Mouse (Mus musculus): ENCODE measurements at regions not wholly inside any gene's neighbourhood (a gene's known extent, or its start where the extent isn't known, plus 50 kb on each side); places are given as distances from the start of the nearest gene placed in this dataset.

- Histone ChIP-seq H3ac (ENCODE audit: control insufficient read depth, insufficient read length, low read depth) (no peak overlapping the region), H3K27me3 (ENCODE audit: control insufficient read depth, insufficient read depth, insufficient read length) (no peaks in the 10 kb centered on the region), H3K36me3 (ENCODE audit: control insufficient read depth, insufficient read depth) (no peaks in the 10 kb centered on the region), H3K4me3 (ENCODE audit: insufficient read depth, poor library complexity, severe bottlenecking) (no peak overlapping the region), H3K79me3 (ENCODE audit: low read depth) (no peaks in the 10 kb centered on the region), H3K79me2 (ENCODE audit: control insufficient read depth, insufficient read depth) (no peaks in the 10 kb centered on the region)
- TF ChIP-seq FOSL1 (IDR thresholded peaks at IDR 0.05; ENCODE audit: insufficient read depth, low read length, poor library complexity, severe bottlenecking) = no peak
- TF ChIP-seq MYOD1 (IDR thresholded peaks at IDR 0.05; ENCODE audit: control insufficient read depth, insufficient read length, low read depth) = no peak
- TF ChIP-seq USF1 (IDR thresholded peaks at IDR 0.05; ENCODE audit: low read depth) = no peak
- no peak for TF ChIP-seq MAX (IDR thresholded peaks at IDR 0.05)
- TF ChIP-seq CTCF (IDR thresholded peaks at IDR 0.05; ENCODE audit: control insufficient read depth, insufficient read depth, insufficient read length) = no peak
- no peak for TF ChIP-seq MYOG (IDR thresholded peaks at IDR 0.05; ENCODE audit: control insufficient read depth, extremely low read depth, insufficient read length)
- no peak for TF ChIP-seq CEBPB (IDR thresholded peaks at IDR 0.05; ENCODE audit: low read depth)
Measured at GRCm38 (mm10) chr1:76010212-76010800, 464.2 kb downstream of the Slc4a3 start.

DNA sequence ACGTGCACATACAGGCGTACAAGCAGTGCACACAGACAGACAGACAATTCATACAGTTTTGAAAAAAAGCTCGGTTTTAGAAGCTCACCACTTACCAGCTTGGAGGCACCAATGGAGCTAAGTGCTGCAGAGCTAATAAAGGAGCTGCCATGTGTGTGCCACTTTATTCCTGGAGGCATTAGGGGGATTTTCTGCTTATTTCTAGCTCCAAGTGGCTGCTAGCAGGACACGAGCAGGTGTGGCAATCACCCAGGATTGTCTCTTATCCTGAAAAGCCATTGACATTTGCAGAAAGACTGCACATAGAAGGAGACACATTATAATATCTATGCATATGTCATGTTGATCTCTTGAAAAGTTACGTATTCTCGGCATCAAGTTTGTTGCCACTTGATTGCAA lies 472.5 kb downstream of the Slc4a3 start:
- no peaks in the 10 kb centered on the region for H3K79me3 ChIP-seq (ENCODE audit: low read depth)
- no peaks in the 10 kb centered on the region for H3K36me3 ChIP-seq (ENCODE audit: control insufficient read depth, insufficient read depth)
- H3K4me3 ChIP-seq (ENCODE audit: insufficient read depth, poor library complexity, severe bottlenecking) = no peak overlapping the region
- TF ChIP-seq MYOG (IDR thresholded peaks at IDR 0.05; ENCODE audit: control insufficient read depth, extremely low read depth, insufficient read length) (no peak), USF1 (IDR thresholded peaks at IDR 0.05; ENCODE audit: low read depth) (no peak), FOSL1 (IDR thresholded peaks at IDR 0.05; ENCODE audit: insufficient read depth, low read length, poor library complexity, severe bottlenecking) (no peak), CEBPB (IDR thresholded peaks at IDR 0.05; ENCODE audit: low read depth) (no peak), MYOD1 (IDR thresholded peaks at IDR 0.05; ENCODE audit: control insufficient read depth, insufficient read length, low read depth) (no peak), MAX (IDR thresholded peaks at IDR 0.05) (no peak), CTCF (IDR thresholded peaks at IDR 0.05; ENCODE audit: control insufficient read depth, insufficient read depth, insufficient read length) (no peak)
- no peak overlapping the region for H3ac ChIP-seq (ENCODE audit: control insufficient read depth, insufficient read length, low read depth)
- no peaks in the 10 kb centered on the region for H3K27me3 ChIP-seq (ENCODE audit: control insufficient read depth, insufficient read depth, insufficient read length)
- no peaks in the 10 kb centered on the region for H3K79me2 ChIP-seq (ENCODE audit: control insufficient read depth, insufficient read depth)

DNA sequence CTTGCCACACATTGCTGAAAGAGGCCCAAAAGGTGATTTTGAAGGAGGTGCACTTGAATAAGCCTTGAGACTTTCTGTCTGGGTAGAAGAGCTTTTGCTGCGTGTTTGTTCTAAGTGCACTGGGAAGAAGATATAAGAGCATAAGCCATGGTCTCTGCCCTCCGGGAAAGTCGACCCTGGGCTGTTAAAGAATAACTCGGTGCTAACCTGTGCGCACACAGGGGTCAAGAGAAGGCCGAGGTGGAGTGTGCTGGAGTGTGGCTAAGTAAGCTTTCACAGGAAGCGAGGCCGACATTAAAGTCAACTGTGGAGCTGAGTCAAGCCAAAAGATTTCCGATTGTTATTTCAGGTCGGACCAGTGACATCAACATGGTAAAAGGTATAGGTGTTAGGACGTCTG lies 473.0 kb downstream of the Slc4a3 start:
- no peaks in the 10 kb centered on the region for H3K79me3 ChIP-seq (ENCODE audit: low read depth)
- H3K36me3 ChIP-seq (ENCODE audit: control insufficient read depth, insufficient read depth) = no peaks in the 10 kb centered on the region
- H3K79me2 ChIP-seq (ENCODE audit: control insufficient read depth, insufficient read depth) = no peaks in the 10 kb centered on the region
- TF ChIP-seq MAX (IDR thresholded peaks at IDR 0.05) = no peak
- no peak overlapping the region for H3K4me3 ChIP-seq (ENCODE audit: insufficient read depth, poor library complexity, severe bottlenecking)
- H3ac ChIP-seq (ENCODE audit: control insufficient read depth, insufficient read length, low read depth) = no peak overlapping the region
- H3K27me3 ChIP-seq (ENCODE audit: control insufficient read depth, insufficient read depth, insufficient read length) = no peaks in the 10 kb centered on the region

DNA sequence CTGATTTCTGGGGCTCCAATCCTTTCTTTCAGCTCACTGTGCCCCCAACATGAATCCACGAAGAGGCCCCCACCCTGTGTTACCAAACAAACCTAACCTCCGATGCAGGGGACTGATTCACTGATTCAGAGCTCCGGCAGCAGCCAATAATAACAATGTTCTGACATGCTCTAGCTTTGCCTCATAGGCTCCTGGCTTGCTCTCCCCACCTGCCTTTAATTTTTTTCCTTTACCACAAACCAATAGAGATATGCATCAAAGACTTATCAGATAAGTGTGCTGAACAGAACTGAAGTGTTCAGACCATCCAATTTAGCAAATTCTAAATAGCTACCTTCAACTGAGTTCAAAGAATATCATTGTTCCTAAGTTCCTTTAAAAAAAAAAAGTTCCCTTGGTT lies 478.6 kb downstream of the Slc4a3 start:
- no peaks in the 10 kb centered on the region for H3K36me3 ChIP-seq (ENCODE audit: control insufficient read depth, insufficient read depth)
- no peak for TF ChIP-seq USF1 (IDR thresholded peaks at IDR 0.05; ENCODE audit: low read depth)
- TF ChIP-seq CEBPB (IDR thresholded peaks at IDR 0.05; ENCODE audit: low read depth) = no peak
- no peak for TF ChIP-seq MYOG (IDR thresholded peaks at IDR 0.05; ENCODE audit: control insufficient read depth, extremely low read depth, insufficient read length)
- no peak for TF ChIP-seq MAX (IDR thresholded peaks at IDR 0.05)
- no peak for TF ChIP-seq MYOD1 (IDR thresholded peaks at IDR 0.05; ENCODE audit: control insufficient read depth, insufficient read length, low read depth)
- TF ChIP-seq CTCF (IDR thresholded peaks at IDR 0.05; ENCODE audit: control insufficient read depth, insufficient read depth, insufficient read length) = no peak
- TF ChIP-seq FOSL1 (IDR thresholded peaks at IDR 0.05; ENCODE audit: insufficient read depth, low read length, poor library complexity, severe bottlenecking) = no peak

DNA sequence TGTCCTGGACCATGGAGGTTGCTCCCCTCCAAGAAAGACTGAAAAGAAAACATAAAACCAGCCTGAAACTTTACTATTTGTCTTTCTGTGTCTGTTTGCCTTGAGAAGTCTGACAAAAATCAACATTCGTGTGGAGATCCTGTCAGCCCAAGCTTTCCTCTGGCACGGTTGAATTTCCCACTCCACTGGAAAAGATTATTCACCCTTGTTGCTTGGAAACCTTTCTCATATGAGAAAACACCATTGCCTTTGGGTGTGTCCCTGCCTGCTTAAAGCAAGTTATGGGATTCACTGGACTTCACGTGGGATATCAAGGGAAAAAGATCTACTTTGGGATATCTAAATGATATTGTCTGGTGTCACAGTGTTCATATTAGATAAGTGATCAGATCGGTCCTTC lies 479.3 kb downstream of the Slc4a3 start:
- Histone ChIP-seq H3K4me3 (ENCODE audit: insufficient read depth, poor library complexity, severe bottlenecking) (no peak overlapping the region), H3K27me3 (ENCODE audit: control insufficient read depth, insufficient read depth, insufficient read length) (no peaks in the 10 kb centered on the region), H3K36me3 (ENCODE audit: control insufficient read depth, insufficient read depth) (no peaks in the 10 kb centered on the region), H3ac (ENCODE audit: control insufficient read depth, insufficient read length, low read depth) (no peak overlapping the region), H3K79me2 (ENCODE audit: control insufficient read depth, insufficient read depth) (no peaks in the 10 kb centered on the region), H3K79me3 (ENCODE audit: low read depth) (no peaks in the 10 kb centered on the region)
- no peak for TF ChIP-seq MAX (IDR thresholded peaks at IDR 0.05)
- TF ChIP-seq FOSL1 (IDR thresholded peaks at IDR 0.05; ENCODE audit: insufficient read depth, low read length, poor library complexity, severe bottlenecking) = no peak
- TF ChIP-seq CTCF (IDR thresholded peaks at IDR 0.05; ENCODE audit: control insufficient read depth, insufficient read depth, insufficient read length) = no peak
- TF ChIP-seq MYOG (IDR thresholded peaks at IDR 0.05; ENCODE audit: control insufficient read depth, extremely low read depth, insufficient read length) = no peak
- no peak for TF ChIP-seq CEBPB (IDR thresholded peaks at IDR 0.05; ENCODE audit: low read depth)
- TF ChIP-seq MYOD1 (IDR thresholded peaks at IDR 0.05; ENCODE audit: control insufficient read depth, insufficient read length, low read depth) = no peak
- TF ChIP-seq USF1 (IDR thresholded peaks at IDR 0.05; ENCODE audit: low read depth) = no peak

More for the DNA sequence above, 478.6 kb downstream of the Slc4a3 start:
- Histone ChIP-seq H3K79me3 (ENCODE audit: low read depth) (no peaks in the 10 kb centered on the region), H3K27me3 (ENCODE audit: control insufficient read depth, insufficient read depth, insufficient read length) (no peaks in the 10 kb centered on the region), H3K79me2 (ENCODE audit: control insufficient read depth, insufficient read depth) (no peaks in the 10 kb centered on the region), H3ac (ENCODE audit: control insufficient read depth, insufficient read length, low read depth) (no peak overlapping the region), H3K4me3 (ENCODE audit: insufficient read depth, poor library complexity, severe bottlenecking) (no peak overlapping the region)

GRCm38 (mm10) chr1:76029059-76029458 lies 483.0 kb downstream of the Slc4a3 start:
- H3K79me2 ChIP-seq (ENCODE audit: control insufficient read depth, insufficient read depth) = no peaks in the 10 kb centered on the region
- no peaks in the 10 kb centered on the region for H3K36me3 ChIP-seq (ENCODE audit: control insufficient read depth, insufficient read depth)
- TF ChIP-seq USF1 (IDR thresholded peaks at IDR 0.05; ENCODE audit: low read depth) (no peak), MYOD1 (IDR thresholded peaks at IDR 0.05; ENCODE audit: control insufficient read depth, insufficient read length, low read depth) (no peak), CTCF (IDR thresholded peaks at IDR 0.05; ENCODE audit: control insufficient read depth, insufficient read depth, insufficient read length) (no peak)
- H3K4me3 ChIP-seq (ENCODE audit: insufficient read depth, poor library complexity, severe bottlenecking) = no peak overlapping the region
- H3K79me3 ChIP-seq (ENCODE audit: low read depth) = no peaks in the 10 kb centered on the region
- no peak overlapping the region for H3ac ChIP-seq (ENCODE audit: control insufficient read depth, insufficient read length, low read depth)
- H3K27me3 ChIP-seq (ENCODE audit: control insufficient read depth, insufficient read depth, insufficient read length) = no peaks in the 10 kb centered on the region

Measured in C2C12 (cell line).